Mouse (Mus musculus) kidney, postnatal 10 days (tissue): ENCODE data around the gene Gm21970.

Experiments used
- DNase-seq: peaks from one replicate; pipeline ENCODE4 v3.0.0; 2021; ENCODE audit warnings: mixed read lengths

Gene Gm21970

DNA sequence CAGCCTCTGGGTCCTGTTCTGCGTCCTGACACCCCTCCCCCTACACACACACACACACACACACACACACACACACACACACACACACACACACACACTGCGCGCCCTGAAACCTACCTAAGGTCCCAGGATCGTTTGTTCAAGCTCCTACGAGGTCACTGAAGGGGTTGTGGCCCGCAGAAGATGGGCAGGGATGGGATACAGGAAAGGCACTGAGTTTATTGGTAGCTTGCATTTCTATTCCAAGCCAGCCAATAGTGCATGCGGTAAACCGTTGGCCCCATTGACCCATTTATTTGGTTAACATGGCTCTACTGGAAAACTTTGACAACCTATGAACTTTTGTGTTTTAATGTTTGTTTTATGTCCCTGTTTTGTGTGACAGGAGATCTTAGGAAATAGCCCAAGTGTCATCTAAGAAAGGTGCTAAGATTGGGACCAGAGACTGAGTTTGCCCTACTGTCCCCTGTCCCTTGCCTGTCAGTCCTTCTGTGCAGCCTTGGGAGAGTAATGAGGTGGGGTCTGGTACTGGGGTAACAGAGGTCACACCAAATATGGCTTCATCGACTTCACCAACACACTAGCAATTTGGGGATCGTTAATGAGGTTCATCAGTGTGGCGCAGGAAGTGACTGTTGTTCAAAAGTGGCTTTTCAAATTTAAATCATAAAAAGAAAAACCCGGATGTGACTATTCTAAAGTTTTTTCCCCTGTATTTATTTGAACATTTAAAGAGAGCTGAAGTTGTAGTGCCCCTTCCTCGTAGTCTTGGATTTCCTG, 17.9 kb upstream of the Gm21970 start:
- no peak for DNase-seq

DNA sequence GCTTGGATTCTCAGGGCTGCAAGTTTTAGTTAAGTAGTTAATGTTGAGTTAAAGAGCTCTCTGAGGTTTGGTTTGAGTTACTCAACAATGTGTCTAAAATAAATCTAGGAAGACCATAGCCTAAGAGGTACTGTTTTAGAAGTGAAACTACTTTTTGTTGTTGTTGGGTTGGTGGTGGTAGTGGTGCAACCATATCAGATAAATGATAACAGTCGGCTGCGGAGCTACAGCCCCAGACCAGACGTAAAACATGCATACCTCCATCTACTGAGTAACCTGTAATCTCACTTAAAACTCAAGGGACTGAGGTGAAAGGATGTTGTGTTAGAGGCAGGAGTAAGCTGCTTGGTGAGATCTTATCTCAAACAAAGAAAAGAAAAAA, 17.3 kb upstream of the Gm21970 start:
- DNase-seq, result no peak

GRCm38 (mm10) chr16:91376701-91377100, 14.8 kb upstream of the Gm21970 start:
- DNase-seq, result no peak

- DNase-seq, result no peak
Measured at GRCm38 (mm10) chr16:91378431-91378986, 13.0 kb upstream of the Gm21970 start.

DNA sequence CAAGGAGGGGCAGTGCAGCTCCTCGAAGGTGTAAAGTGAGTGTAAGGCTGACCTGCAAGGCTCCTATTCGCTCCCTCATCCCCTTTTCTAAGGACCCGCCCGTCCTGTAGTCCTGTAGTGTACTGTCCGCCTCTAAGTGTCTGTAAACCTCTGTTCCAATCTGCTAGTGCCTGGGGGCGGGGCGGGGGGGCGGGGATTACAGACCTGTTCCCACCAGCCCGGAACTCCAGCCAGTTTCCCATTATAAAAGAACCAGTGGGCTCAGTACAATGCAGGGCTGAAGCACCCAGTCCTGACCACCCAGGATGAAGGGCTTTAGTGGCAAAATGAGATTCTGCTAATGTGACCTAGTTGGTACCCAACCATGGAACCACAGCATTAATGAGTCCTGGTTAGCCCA, 12.5 kb upstream of the Gm21970 start:
- DNase-seq, result no peak

DNA sequence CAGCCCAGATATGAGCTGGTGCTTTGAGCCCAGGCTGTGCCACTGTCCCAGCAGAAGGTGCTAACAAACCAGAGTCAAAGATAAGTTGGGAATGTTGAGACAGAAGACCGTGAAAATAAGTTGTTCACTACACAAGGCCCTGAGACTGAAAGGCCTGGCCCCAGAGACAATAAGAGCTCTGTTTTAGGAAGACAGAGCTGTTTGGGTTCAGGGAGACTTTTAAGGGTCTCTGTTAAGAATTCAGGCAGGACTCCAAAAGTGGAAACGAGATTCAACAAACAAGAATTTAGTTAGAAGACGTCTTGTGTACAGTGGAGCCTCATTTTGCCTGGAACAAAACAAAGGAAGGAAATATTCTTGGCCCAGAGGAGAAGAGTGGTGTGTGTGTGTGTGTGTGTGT, 12.1 kb upstream of the Gm21970 start:
- no peak for DNase-seq

DNA sequence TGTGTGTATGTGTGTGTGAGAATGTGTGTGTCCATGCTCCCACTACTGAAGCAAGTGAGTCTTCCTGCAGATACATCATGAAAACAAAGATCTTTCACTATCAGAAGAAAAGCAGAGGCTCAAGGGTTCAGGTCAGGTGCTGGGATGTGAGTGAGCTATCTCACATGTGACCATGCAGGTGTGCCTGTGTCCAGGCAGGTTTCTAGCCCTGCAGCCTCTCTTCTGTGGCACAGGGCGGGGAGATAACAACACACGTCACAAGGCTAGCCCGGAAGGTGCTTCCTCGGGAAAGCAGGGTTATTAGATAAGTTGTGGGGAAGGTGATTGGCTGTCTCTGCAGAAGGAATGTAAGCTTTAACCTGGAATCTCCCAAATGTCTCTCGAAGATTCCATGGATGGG, 11.4 kb upstream of the Gm21970 start:
- no peak for DNase-seq

GRCm38 (mm10) chr16:91381606-91382005, 9.9 kb upstream of the Gm21970 start:
- DNase-seq, result no peak

DNA sequence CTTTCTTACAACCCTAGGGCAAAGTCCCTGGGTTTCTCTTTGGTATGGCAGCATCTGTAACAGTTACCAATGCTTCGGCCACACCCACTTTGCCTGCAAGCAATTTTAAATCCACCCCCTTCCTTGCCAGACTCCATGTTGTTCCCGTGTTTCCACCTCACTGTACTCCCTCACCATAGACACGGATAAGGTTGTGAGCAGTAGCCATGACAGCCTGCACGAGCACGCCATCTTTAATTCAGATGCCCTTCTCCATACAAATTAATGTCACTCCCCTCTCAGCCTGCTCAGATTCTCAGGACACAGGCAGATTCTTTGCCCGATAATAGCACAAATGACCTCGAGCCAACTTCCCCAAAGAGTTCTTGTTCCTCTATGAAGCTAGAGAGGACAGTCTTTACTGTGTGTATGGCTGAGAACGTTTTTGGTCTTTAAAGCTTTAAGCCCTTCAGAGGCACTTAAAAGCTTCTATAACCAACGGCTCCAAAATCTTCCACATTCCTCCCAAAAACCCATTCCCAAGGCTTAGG, 9.2 kb upstream of the Gm21970 start:
- no peak for DNase-seq

DNA sequence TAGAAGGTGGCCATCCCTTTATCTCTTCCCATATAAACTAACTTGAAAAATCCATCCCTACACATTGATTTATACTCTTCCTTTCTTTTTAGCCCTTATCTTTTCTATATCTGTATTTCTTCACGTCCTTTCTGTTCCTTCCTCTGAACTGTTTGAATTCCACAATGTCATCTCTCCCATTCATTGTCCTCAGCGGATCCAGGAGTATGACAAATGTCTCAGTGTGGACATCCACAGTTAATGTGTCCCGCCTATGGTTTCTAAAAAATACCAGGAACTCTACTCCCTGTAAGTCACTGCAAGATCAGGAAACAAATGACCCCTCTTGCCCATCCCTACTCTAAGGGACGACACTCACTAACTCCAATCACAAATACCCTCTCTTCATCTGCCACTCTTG, 7.3 kb upstream of the Gm21970 start:
- no peak for DNase-seq

DNA sequence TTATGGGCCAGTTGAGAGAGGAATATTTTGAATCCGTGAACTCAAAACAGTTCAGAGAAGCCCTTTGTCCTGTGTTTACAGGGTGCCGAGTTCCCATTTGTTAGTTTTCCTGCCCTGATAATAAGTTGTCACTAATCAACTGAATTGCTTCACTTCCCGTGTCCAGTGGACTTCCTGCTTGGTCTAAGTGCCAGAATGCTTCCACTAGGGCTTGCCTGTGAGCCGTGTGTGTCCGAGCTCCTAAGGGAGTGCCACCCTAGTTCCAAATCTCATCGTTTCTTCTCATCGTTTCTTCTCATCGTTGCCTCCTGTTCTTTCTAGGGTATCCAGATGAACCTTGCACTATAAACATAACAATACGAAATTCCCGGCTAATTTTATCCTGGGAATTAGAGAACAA, 5.9 kb upstream of the Gm21970 start:
- peak; percentile 64 for DNase-seq

GRCm38 (mm10) chr16:91386419-91387120, 5.0 kb upstream of the Gm21970 start:
- no peak for DNase-seq

GRCm38 (mm10) chr16:91387121-91387486, 4.4 kb upstream of the Gm21970 start:
- DNase-seq, result no peak

GRCm38 (mm10) chr16:91390100-91390499, 1.4 kb upstream of the Gm21970 start:
- no peak for DNase-seq

- DNase-seq, result no peak
Measured at GRCm38 (mm10) chr16:91394826-91395410, 3.4 kb downstream of the Gm21970 start.

GRCm38 (mm10) chr16:91395633-91396392, 4.3 kb downstream of the Gm21970 start:
- no peak for DNase-seq

DNA sequence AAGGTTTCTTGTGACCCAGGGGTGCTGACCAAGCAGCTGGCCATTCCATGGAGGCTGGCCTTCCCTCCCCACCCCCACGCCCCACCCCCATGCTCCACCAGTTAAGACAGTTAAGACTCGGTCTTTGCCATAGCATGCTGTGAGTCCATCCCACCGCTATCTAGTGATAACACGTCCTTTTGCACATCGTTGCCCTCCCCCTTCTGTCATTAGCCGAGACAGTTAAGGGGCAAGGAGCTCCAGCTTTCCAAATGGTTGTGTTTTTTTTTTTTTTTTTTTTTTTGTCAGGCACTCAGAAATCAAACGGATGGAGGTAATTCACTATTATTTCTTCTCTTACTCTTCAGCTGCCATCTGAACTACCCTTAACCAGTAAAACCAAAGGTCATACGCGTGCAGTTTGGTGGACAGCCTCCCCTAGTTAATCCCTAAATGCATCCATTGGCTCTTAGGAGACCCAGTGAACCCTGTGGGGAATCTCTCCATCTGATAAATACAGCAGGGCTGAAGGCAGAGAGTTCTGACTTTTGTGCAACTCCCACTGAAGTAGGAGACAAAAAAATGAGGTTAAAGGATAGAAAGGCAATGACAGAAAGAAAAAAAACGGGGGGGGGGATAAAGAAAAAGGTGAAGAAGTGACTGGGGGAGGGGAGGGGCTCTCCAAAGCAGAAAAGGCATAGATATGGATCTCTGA, 5.5 kb downstream of the Gm21970 start:
- no peak for DNase-seq

- DNase-seq, result no peak
Measured at GRCm38 (mm10) chr16:91398030-91398429, 6.5 kb downstream of the Gm21970 start.

GRCm38 (mm10) chr16:91398944-91399343, 7.4 kb downstream of the Gm21970 start:
- DNase-seq, result no peak

GRCm38 (mm10) chr16:91401569-91402165, 10.1 kb downstream of the Gm21970 start:
- no peak for DNase-seq

GRCm38 (mm10) chr16:91403784-91404183, 12.3 kb downstream of the Gm21970 start:
- no peak for DNase-seq

DNA sequence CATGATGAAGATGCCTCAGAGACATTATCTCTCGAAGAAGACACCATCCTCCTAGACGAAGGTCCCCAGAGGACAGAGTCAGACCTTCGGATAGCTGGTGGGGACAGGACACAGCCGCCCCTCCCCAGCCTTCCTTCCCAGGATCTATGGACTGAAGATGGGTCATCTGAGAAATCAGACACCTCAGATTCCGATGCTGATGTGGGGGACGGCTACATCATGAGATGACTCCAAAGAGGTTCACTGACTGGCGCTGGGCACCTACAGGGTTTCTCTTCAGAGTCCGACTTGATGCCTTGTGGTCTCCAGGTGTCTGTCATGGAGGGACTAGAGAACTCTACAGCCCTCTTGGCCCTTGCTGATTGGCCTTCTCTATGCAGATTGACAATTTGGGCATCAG, 12.7 kb downstream of the Gm21970 start:
- DNase-seq, result no peak
